ENCODE assay signal across 10 mouse cellular contexts in genomic region chr12:79879918-79880273, GRCm38 (mm10).
DNase-seq lines count a peak whose midpoint lies in the region; ATAC-seq and TF ChIP-seq lines count a peak whose summit lies in the region.
"Had no signal": no experiment of that assay in that cellular context is flagged by ENCODE, and none has a peak within 500 bp of the region (broad histone marks: within the 10 kb centered on the region; RNA-seq: fewer than 3 reads in every experiment).

No protein-coding gene starts in this region.

- no peaks in the 10 kb centered on the region for H3K27me3 ChIP-seq in embryonic facial prominence, embryonic 15.5 days
- H3K27me3 ChIP-seq in hindbrain, embryonic 11.5 days (ENCODE audit: control insufficient read depth, insufficient read depth, low read length) = no peaks in the 10 kb centered on the region
- H3K27me3 ChIP-seq in midbrain, embryonic 15.5 days (replicated peaks) = no peaks in the 10 kb centered on the region

- no peak overlapping the region for H3K9ac ChIP-seq in embryonic facial prominence, embryonic 15.5 days
- H3K9ac ChIP-seq in hindbrain, embryonic 11.5 days (ENCODE audit: low read depth, low read length) = no peak overlapping the region
- H3K9ac ChIP-seq in midbrain, embryonic 15.5 days = no peak overlapping the region

- no peaks in the 10 kb centered on the region for H3K9me3 ChIP-seq in embryonic facial prominence, embryonic 15.5 days (replicated peaks)
- H3K9me3 ChIP-seq in hindbrain, embryonic 11.5 days (ENCODE audit: control insufficient read depth, low read length) = no peaks in the 10 kb centered on the region
- no peaks in the 10 kb centered on the region for H3K9me3 ChIP-seq in midbrain, embryonic 15.5 days

- no peaks in the 10 kb centered on the region for H3K36me3 ChIP-seq in embryonic facial prominence, embryonic 15.5 days
- H3K36me3 ChIP-seq in hindbrain, embryonic 11.5 days (ENCODE audit: control insufficient read depth, insufficient read depth, low read length) = no peaks in the 10 kb centered on the region
- no peaks in the 10 kb centered on the region for H3K36me3 ChIP-seq in midbrain, embryonic 15.5 days (replicated peaks)

- WGBS in embryonic facial prominence, embryonic 15.5 days = 27% methylated on average over 9 of the region's 9 CpGs
- 26% methylated on average over 9 of the region's 9 CpGs for WGBS in hindbrain, embryonic 11.5 days
- WGBS in midbrain, embryonic 15.5 days = 23% methylated on average over 9 of the region's 9 CpGs

- DNase-seq in layer of hippocampus, adult 2 months (ENCODE audit: low spot score in 2 of 2) = no peak
- DNase-seq in layer of hippocampus, postnatal 36 days = no peak
- DNase-seq in hindbrain, embryonic 11.5 days (ENCODE audit: low spot score) = no peak
- DNase-seq in ovary, adult 18-20 months (ENCODE audit: low spot score) = no peak
- no peak for DNase-seq in kidney, adult 8-10 months
- no peak for DNase-seq in kidney, adult 11 months
- DNase-seq: cerebellum, adult 18-20 months; right cerebral cortex, postnatal 4 days had no signal

- H3K4me1 ChIP-seq in embryonic facial prominence, embryonic 15.5 days = peaks cover 35% of the 10 kb centered on the region
- H3K4me1 ChIP-seq in hindbrain, embryonic 11.5 days (replicated peaks; ENCODE audit: control insufficient read depth, insufficient read depth, low read length) = peaks cover 11% of the 10 kb centered on the region
- peaks cover 18% of the 10 kb centered on the region for H3K4me1 ChIP-seq in midbrain, embryonic 15.5 days

- no peak overlapping the region for H3K4me3 ChIP-seq in layer of hippocampus, adult 2 months
- H3K4me3 ChIP-seq in embryonic facial prominence, embryonic 15.5 days (replicated peaks) = no peak overlapping the region
- no peak overlapping the region for H3K4me3 ChIP-seq in hindbrain, embryonic 11.5 days (ENCODE audit: low read depth, low read length)
- H3K4me3 ChIP-seq in midbrain, embryonic 15.5 days = no peak overlapping the region

- TF ChIP-seq CTCF in layer of hippocampus, adult 2 months (conservative IDR thresholded peaks at IDR 0.05) = no peak

- no peak for ATAC-seq in embryonic facial prominence, embryonic 15.5 days (ENCODE audit: insufficient number of reproducible peaks, low FRiP score, low TSS enrichment, low read depth)
- peak; percentile 74 for ATAC-seq in hindbrain, embryonic 11.5 days (ENCODE audit: low FRiP score)
- ATAC-seq in midbrain, embryonic 15.5 days (replicated peaks) = no peak; the same call in 1 of the 2 replicates

- 0 out of 2 replicates have a peak overlapping the region, but pooled peaks have one; percentile 28 for H3K27ac ChIP-seq in layer of hippocampus, adult 2 months
- peak overlapping the region; percentile 89 for H3K27ac ChIP-seq in embryonic facial prominence, embryonic 15.5 days (replicated peaks)
- H3K27ac ChIP-seq in hindbrain, embryonic 11.5 days (ENCODE audit: low read depth, low read length) = peak overlapping the region; percentile 67
- peak overlapping the region; percentile 51; the same call in 1 of the 2 replicates for H3K27ac ChIP-seq in midbrain, embryonic 15.5 days

- no peak overlapping the region for H3K4me2 ChIP-seq in embryonic facial prominence, embryonic 15.5 days (replicated peaks)
- no peak overlapping the region for H3K4me2 ChIP-seq in hindbrain, embryonic 11.5 days (replicated peaks; ENCODE audit: low read depth, low read length)
- H3K4me2 ChIP-seq in midbrain, embryonic 15.5 days = no peak overlapping the region

Comparison
In these comparisons a context has a peak if more than half of its experiments do, and no peak if none do; other contexts are left out.
1. H3K27ac ChIP-seq: peak in every context shown above with its lines; median percentile 89 in embryonic facial prominence, embryonic 15.5 days; 67 in hindbrain, embryonic 11.5 days; 51 in midbrain, embryonic 15.5 days; 28 in layer of hippocampus, adult 2 months.